Mouse (Mus musculus): ENCODE results near the gene Pphln1.

- TF ChIP-seq CTCF (IDR thresholded peaks at IDR 0.05; ENCODE audit: borderline replicate concordance, control insufficient read depth, extremely low read depth, insufficient read depth, low read length, poor library complexity) (no peak), POLR2A (IDR thresholded peaks at IDR 0.05; ENCODE audit: control insufficient read depth, extremely low read depth, insufficient read depth, low read length, poor library complexity) (no peak)
Measured at GRCm38 (mm10) chr15:93521787-93522180, 123.6 kb downstream of the Pphln1 start.
